Mouse (Mus musculus): ENCODE results near the gene Mga. TPM values are rescaled to one million over a fixed set of nuclear protein-coding genes. Genes with fewer than 3 reads are reported as not detected.

The Mga gene
- total RNA-seq (2017) = 101 and 124 TPM in 2 replicates

- ATAC-seq (replicated peaks in 1 of 2; ENCODE audit: insufficient read depth in 1 of 2, low FRiP score in 2 of 2, low TSS enrichment in 1 of 2, low read depth in 1 of 2, poor library complexity in 2 of 2, severe bottlenecking in 2 of 2) = peak; percentile 92 to 95
These were observed at the start of gene Mga for GRCm38 (mm10) chr2:119897090-119897732. TSS of gene Mga (plus strand) at chr2:119897228.

DNA sequence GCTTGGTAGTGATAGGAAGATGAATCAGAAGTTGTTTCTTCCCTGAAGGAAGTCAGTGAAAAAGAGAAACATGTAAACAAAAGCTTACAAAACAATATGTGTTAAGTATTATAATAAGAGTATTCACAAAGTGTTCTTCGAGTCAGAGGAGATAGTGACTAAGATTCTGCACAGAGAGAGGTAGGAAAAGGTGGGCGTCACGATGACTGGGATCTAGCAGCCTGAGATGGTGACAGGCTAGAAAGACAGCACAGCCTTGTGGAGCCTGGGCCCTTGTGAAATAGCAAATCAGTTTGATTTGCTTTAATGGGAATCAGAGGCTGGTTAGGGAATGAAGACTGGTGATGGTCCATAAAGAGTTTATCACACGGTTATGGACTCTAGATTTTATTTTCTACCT is 43.2 kb upstream of the Mga start:
- no peak for ATAC-seq (replicated peaks in 1 of 2; ENCODE audit: insufficient read depth in 1 of 2, low FRiP score in 2 of 2, low TSS enrichment in 1 of 2, low read depth in 1 of 2, poor library complexity in 2 of 2, severe bottlenecking in 2 of 2)

- no peak for ATAC-seq (replicated peaks in 1 of 2; ENCODE audit: insufficient read depth in 1 of 2, low FRiP score in 2 of 2, low TSS enrichment in 1 of 2, low read depth in 1 of 2, poor library complexity in 2 of 2, severe bottlenecking in 2 of 2)
These were observed 41.6 kb upstream of the Mga start for GRCm38 (mm10) chr2:119855310-119855850.

GRCm38 (mm10) chr2:119857341-119857740 is 39.7 kb upstream of the Mga start:
- no peak for ATAC-seq (replicated peaks in 1 of 2; ENCODE audit: insufficient read depth in 1 of 2, low FRiP score in 2 of 2, low TSS enrichment in 1 of 2, low read depth in 1 of 2, poor library complexity in 2 of 2, severe bottlenecking in 2 of 2)

DNA sequence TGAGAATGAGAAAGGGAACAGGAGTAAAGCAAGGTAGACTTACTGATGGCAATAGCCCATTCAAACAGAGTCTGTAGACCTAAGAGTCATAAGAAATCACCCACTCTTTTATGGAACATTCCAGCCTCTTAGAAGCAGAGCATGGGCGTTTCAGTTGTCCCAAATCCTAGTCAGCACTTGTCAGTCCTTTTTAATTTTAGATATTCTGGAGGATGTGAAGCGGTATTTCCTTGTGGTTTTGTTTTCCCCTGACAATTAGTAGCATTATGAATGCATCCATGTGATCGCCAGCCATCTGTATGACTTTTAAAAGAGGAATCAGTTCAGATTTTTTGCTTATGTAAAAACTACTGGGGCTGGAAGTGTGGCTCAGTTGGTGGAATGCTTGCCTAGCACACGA is 32.5 kb upstream of the Mga start:
- ATAC-seq (replicated peaks in 1 of 2; ENCODE audit: insufficient read depth in 1 of 2, low FRiP score in 2 of 2, low TSS enrichment in 1 of 2, low read depth in 1 of 2, poor library complexity in 2 of 2, severe bottlenecking in 2 of 2) = no peak

DNA sequence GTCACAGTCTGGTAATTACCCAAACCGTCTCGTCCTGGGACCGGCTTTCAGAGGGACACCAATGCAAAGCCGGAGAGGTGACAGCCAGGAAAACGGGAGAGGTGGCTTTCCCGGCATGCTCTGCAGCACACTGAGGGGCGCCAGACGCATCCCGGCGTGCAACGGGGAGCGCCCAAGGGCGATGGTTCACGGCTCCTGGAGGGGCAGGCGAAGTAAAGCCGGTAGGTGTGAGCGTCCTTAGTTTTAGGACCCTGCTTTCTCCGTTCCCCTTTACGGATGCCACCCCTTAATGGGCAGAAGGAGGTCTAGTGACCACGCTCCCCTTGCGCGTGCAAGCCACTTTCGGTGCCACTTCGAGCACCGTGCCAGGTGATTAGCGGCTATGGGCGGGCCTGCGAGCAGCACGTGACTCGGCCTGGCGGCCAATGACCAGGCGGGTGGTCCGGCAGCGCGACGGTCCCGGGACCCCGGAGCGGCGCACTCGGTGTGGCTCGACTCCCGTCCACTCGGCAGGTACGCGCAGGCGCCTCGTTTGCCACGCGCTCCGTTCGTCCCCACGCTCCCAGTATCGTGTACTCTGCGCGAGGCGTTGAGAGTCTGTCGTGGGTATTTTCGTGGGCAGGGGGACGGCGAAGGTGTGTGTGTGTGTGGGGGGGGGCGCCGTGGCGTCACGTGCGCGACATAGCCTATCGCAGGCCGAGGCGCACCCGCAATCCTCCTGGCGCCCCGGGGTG is 24.5 kb upstream of the Mga start:
- peak; percentile 39 to 68; a peak in 3 of 4 replicates for ATAC-seq (replicated peaks in 1 of 2; ENCODE audit: insufficient read depth in 1 of 2, low FRiP score in 2 of 2, low TSS enrichment in 1 of 2, low read depth in 1 of 2, poor library complexity in 2 of 2, severe bottlenecking in 2 of 2)

DNA sequence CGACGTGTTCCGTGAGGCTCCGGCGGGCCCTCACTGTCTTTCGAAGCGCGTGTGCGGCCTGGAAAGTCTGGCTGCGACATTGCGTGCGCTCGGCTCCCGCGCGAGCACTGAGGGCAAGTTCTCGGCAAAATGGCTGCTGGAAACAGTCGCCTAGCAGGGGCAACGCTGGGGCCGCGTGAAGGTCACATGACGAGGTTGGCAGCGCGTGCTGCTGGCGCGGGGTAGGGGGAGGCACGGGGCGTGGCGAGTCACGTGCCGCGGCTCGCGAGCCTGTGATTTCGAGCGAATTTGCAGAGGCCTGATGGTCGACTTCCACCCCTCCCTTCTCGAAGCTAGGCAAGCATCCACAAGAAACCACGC is 23.9 kb upstream of the Mga start:
- peak; percentile 69 to 80 for ATAC-seq (replicated peaks in 1 of 2; ENCODE audit: insufficient read depth in 1 of 2, low FRiP score in 2 of 2, low TSS enrichment in 1 of 2, low read depth in 1 of 2, poor library complexity in 2 of 2, severe bottlenecking in 2 of 2)

GRCm38 (mm10) chr2:119875981-119876380 is 21.0 kb upstream of the Mga start:
- ATAC-seq (replicated peaks in 1 of 2; ENCODE audit: insufficient read depth in 1 of 2, low FRiP score in 2 of 2, low TSS enrichment in 1 of 2, low read depth in 1 of 2, poor library complexity in 2 of 2, severe bottlenecking in 2 of 2) = no peak

GRCm38 (mm10) chr2:119887201-119887600 is 9.8 kb upstream of the Mga start:
- no peak for ATAC-seq (replicated peaks in 1 of 2; ENCODE audit: insufficient read depth in 1 of 2, low FRiP score in 2 of 2, low TSS enrichment in 1 of 2, low read depth in 1 of 2, poor library complexity in 2 of 2, severe bottlenecking in 2 of 2)

GRCm38 (mm10) chr2:119896553-119897089 is 407 bp upstream of the Mga start:
- peak in 1 of 2 experiments; percentile 29; a peak in 1 of 4 replicates for ATAC-seq (replicated peaks in 1 of 2; ENCODE audit: insufficient read depth in 1 of 2, low FRiP score in 2 of 2, low TSS enrichment in 1 of 2, low read depth in 1 of 2, poor library complexity in 2 of 2, severe bottlenecking in 2 of 2)

DNA sequence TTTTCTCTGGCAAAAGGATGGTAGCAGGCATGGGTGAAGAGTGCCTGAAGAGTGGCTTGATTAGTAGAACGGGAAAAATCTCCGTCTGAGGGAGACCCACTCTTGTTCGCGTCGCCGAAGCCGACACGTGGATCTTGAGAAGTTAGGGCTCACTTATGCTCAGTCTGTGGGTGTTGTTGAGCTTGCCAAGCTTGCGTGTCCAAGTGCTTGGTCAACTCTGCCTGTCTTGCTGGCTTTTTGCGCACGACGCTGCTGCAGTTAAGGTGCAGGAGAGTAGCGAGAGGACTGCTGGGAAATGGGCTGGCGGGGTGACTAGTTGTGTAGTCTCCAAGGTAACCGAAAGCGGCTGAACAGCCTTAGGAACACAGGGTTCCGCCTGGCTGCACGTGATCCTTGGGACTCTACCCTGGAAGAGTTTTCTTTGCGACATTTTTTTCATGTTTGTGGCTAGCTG is 1.1 kb downstream of the Mga start:
- ATAC-seq (replicated peaks in 1 of 2; ENCODE audit: insufficient read depth in 1 of 2, low FRiP score in 2 of 2, low TSS enrichment in 1 of 2, low read depth in 1 of 2, poor library complexity in 2 of 2, severe bottlenecking in 2 of 2) = peak; percentile 46 to 59; a peak in 3 of 4 replicates

GRCm38 (mm10) chr2:119916007-119916406 is 19.0 kb downstream of the Mga start:
- ATAC-seq (replicated peaks in 1 of 2; ENCODE audit: insufficient read depth in 1 of 2, low FRiP score in 2 of 2, low TSS enrichment in 1 of 2, low read depth in 1 of 2, poor library complexity in 2 of 2, severe bottlenecking in 2 of 2) = no peak

- no peak for ATAC-seq (replicated peaks in 1 of 2; ENCODE audit: insufficient read depth in 1 of 2, low FRiP score in 2 of 2, low TSS enrichment in 1 of 2, low read depth in 1 of 2, poor library complexity in 2 of 2, severe bottlenecking in 2 of 2)
These were observed 20.8 kb downstream of the Mga start for GRCm38 (mm10) chr2:119917631-119918369.

GRCm38 (mm10) chr2:119970571-119970970 is 73.5 kb downstream of the Mga start:
- peak; percentile 17 to 52; a peak in 1 of 4 replicates for ATAC-seq (replicated peaks in 1 of 2; ENCODE audit: insufficient read depth in 1 of 2, low FRiP score in 2 of 2, low TSS enrichment in 1 of 2, low read depth in 1 of 2, poor library complexity in 2 of 2, severe bottlenecking in 2 of 2)

- ATAC-seq (replicated peaks in 1 of 2; ENCODE audit: insufficient read depth in 1 of 2, low FRiP score in 2 of 2, low TSS enrichment in 1 of 2, low read depth in 1 of 2, poor library complexity in 2 of 2, severe bottlenecking in 2 of 2) = no peak
These were observed 74.3 kb downstream of the Mga start for GRCm38 (mm10) chr2:119971316-119971715.

- peak; percentile 98 to 99 for ATAC-seq (replicated peaks in 1 of 2; ENCODE audit: insufficient read depth in 1 of 2, low FRiP score in 2 of 2, low TSS enrichment in 1 of 2, low read depth in 1 of 2, poor library complexity in 2 of 2, severe bottlenecking in 2 of 2)
These were observed 75.0 kb downstream of the Mga start for GRCm38 (mm10) chr2:119971837-119972536.

DNA sequence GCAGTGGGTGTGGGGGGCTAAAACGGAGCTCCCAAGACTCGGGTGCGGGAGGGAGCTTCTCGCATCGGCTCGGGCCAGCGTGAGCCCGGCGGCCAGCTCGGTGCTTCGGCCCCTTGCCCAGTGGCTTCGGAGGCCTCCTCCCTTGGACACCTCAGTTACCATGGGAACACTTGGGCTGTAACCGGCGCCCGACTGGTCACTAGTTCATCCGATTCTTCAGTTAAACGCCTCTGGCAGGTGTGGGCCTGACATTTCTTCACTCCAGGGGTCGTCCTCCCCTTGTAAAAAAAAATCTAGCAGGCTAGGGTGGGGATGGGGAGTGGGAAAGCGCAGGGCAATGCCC is 75.5 kb downstream of the Mga start, which contains the start of gene Mapkbp1:
Gene Mapkbp1 (plus strand): TSS at position 163 of the 343 bp plus-strand sequence.
- no peak for ATAC-seq (replicated peaks in 1 of 2; ENCODE audit: insufficient read depth in 1 of 2, low FRiP score in 2 of 2, low TSS enrichment in 1 of 2, low read depth in 1 of 2, poor library complexity in 2 of 2, severe bottlenecking in 2 of 2)
